Mouse (Mus musculus) natural killer cell, adult 2 months (primary cell): ENCODE data around the gene Chrd.

Source experiments
- DNase-seq, 2 experiments: peaks; one replicate each; pipeline ENCODE4 v3.0.0; 2022; ENCODE audit warnings: low spot score in 2 of 2

Chrd gene

GRCm38 (mm10) chr16:20733731-20734730, 1.1 kb downstream of the Chrd start, which contains the start of gene Thpo:
Thpo (minus strand) TSS chr16:20734511.
- no peak for DNase-seq

DNA sequence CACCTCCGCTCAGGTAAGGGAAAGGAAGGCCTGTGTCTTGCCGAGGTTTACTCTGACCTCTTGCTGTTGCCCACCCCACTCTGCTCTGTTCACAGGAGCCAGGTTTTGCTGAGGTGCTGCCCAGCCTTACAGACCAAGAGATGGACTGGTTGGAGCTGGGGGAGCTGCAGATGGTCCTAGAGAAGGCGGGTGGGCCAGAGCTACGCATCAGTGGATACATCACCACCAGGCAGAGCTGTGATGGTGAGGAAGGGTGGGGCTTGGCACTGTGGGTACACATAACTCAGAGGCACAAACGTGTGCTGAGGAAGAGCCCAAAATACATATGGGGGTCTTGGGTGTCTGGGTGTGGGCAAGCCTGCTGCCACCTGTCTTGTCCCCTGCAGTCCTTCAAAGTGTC, 2.7 kb downstream of the Chrd start:
- DNase-seq, result no peak

GRCm38 (mm10) chr16:20736168-20736567, 3.2 kb downstream of the Chrd start:
- DNase-seq, result no peak

DNA sequence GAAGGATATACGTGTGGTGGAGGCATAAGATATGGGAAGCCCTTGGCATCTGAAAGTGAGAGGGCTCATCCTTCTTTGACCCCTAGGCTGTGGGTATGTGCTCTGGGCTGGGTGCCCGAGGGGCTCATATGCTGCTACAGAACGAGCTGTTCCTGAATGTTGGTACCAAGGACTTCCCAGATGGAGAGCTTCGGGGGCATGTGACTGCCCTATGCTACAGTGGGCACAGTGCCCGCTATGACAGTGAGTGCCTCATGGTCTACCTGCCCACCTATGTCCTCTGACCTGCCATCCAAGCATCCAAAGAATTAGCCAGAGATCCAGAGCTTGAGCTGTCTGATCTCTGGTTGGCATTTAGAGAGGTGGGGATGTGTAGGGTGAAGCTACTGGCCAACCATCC, 3.9 kb downstream of the Chrd start:
- DNase-seq, result no peak

GRCm38 (mm10) chr16:20739845-20740244, 6.9 kb downstream of the Chrd start:
- no peak for DNase-seq

- DNase-seq, result no peak
Measured at GRCm38 (mm10) chr16:20746641-20747040, 13.7 kb downstream of the Chrd start.

DNA sequence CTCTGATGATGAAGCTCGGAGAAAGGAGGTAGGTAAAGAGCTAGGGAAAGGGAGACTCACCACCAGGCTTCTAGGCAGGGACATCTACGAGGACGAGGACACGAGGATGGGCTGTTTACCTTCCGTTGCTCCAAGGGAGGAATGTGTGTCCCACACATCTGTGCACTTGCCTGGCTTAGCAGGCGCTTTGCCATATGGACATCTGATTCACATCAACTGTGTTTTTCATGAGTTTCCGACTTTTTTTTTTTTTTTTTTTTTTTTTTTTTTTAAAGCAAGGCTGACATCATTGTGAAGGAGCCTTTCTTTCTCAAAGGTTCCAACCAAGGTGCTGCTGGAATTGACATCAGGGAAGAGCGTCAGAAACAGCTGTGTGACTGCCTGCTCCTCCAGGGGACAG, 17.6 kb downstream of the Chrd start:
- DNase-seq, result no peak

DNA sequence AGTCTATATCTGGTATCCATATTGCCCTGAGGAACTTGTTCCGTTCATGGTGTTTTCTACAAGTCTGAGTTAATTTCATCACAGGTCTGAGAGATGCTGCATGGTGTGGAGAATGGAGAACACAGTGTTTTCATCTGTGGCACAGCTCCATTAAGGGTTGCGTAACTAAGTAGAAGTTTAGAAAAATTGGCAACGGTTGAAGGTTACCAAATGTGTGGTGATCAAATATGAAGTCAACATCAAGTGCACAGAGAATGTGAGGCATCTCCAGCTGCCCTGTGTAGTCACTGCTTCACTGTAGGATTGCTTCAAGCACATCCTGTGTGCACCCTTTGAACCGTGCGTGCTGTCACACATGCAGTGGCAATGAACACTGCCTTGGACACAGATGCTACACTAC, 23.1 kb downstream of the Chrd start:
- DNase-seq, result no peak

DNA sequence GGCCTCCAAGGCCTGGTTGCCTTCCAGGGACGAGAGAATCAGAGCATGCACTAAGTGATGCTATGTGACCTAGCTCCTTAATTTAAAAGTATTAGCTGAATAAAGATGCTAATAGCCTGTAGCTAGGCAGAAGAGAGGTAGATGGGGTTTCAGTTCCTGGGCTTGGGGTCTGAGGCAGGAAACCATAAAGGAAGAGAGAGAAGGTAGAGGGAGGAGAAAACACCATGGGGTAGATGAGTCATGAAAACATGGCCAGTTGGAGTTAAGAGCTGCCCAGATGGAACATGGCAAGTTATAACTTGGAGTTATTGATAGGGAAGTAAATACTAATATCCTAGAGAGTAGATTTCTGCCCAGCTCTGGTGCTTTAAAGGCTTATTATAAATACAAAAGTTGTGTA, 24.5 kb downstream of the Chrd start:
- no peak for DNase-seq

- peak in 1 of 2 experiments; percentile 32 for DNase-seq
Measured at GRCm38 (mm10) chr16:20761681-20762080, 28.8 kb downstream of the Chrd start.

- DNase-seq, result peak; percentile 6 to 41
Measured at GRCm38 (mm10) chr16:20765244-20765643, 32.3 kb downstream of the Chrd start.

DNA sequence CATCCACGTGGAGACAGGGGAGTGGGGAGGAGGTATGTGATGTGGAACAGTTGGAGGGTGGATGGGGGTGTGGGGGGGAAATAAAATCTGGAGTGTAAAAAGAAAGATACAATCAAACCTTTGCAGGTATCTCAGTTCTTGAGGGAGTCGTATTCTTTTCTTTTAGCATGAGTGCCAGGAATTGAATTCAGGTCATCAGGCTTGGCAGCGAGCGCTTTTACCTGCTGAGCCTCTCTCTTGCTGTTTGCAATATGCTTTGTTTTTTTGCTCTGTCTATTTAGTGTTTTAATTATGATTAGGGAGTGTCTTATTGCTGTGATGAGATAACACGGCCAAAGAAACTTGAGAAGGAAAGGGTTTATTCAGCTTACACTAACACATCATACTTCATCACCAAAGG, 42.1 kb downstream of the Chrd start:
- no peak for DNase-seq

- no peak for DNase-seq
Measured at GRCm38 (mm10) chr16:20779846-20780245, 46.9 kb downstream of the Chrd start.

DNA sequence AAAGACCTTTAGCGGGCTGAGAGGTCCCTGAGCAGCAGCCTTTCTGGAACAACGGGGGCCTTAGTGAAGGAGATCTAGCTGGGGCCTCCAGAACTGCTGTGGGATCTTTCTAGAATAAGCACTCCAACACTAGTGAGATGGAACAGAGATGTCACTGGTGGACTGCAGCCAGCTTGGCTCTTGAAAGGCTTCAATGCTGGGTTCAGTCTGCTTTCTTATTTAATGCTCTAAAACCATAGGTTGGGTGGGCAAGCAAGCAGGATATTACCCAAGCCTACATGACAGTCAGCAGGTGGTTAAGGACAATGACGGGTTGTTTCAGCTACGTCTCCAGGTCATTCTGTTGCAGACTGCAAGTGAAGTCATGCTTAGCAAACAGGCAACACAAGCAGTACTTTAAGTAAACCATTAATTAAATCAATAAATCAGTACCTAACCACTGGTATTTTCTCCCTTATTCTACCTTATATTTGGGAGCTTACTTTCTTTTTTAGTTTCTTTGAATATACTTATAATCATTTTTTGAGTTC, 48.2 kb downstream of the Chrd start:
- no peak for DNase-seq

DNA sequence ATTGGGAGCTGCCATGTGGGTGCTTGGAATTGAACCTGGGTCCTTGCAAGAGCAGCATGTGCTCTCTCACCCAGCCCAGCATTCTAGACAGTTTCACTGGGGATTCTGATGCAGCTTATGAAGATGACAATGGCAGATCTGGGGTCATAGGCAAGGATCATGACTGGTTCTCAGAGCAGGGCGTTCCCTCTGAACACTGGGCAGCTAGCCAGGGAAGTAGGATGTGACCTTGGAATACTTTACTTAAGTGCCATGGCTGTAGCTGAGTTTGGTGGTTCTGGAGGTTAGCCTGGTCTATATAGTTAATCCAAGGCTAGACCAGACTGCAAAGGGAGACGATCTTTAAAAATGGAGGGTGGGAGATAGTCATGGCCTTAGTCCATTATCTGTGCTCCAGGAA, 51.0 kb downstream of the Chrd start:
- no peak for DNase-seq

- DNase-seq, result no peak
Measured at GRCm38 (mm10) chr16:20784754-20785153, 51.8 kb downstream of the Chrd start.

GRCm38 (mm10) chr16:20786556-20786955, 53.6 kb downstream of the Chrd start:
- no peak for DNase-seq

- no peak for DNase-seq
Measured at GRCm38 (mm10) chr16:20791803-20792202, 58.9 kb downstream of the Chrd start.
